Mouse (Mus musculus): Measurements from ENCODE around the gene Caprin1. TPM values are rescaled to one million over a fixed set of nuclear protein-coding genes. Genes with fewer than 3 reads are reported as not detected.

Gene Caprin1
- total RNA-seq (2023): 100 to 1,000 TPM; 366 to 383 TPM

DNA sequence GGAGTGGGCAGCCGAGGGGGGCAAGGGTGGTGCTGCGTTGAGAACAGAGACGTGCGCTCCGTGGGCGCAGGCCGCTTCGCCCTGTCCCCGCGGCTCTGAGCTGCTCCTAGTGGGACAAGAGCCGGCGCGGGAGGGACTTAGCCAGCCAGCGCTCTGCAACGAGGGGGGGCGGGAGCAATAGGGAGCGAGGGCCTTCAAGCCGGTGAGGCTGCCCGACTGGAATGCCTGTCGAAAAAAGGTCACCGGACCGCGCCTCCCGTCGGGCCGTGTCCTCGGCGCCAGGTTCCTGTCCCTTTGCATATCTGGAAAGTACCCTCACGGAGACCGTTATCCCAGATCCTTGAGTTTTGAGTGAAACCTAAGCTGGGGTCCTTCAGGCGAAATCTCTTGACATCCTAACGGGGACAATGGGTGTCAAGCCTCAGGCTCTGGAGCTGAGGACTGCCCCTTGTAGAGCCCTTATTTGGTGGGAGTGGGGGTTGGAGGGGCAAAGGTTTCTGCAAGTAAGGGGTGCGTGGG, at the start of gene Caprin1:
Gene Caprin1, minus strand, starts transcription at position 159 of the 519 bp plus-strand sequence.

DNA sequence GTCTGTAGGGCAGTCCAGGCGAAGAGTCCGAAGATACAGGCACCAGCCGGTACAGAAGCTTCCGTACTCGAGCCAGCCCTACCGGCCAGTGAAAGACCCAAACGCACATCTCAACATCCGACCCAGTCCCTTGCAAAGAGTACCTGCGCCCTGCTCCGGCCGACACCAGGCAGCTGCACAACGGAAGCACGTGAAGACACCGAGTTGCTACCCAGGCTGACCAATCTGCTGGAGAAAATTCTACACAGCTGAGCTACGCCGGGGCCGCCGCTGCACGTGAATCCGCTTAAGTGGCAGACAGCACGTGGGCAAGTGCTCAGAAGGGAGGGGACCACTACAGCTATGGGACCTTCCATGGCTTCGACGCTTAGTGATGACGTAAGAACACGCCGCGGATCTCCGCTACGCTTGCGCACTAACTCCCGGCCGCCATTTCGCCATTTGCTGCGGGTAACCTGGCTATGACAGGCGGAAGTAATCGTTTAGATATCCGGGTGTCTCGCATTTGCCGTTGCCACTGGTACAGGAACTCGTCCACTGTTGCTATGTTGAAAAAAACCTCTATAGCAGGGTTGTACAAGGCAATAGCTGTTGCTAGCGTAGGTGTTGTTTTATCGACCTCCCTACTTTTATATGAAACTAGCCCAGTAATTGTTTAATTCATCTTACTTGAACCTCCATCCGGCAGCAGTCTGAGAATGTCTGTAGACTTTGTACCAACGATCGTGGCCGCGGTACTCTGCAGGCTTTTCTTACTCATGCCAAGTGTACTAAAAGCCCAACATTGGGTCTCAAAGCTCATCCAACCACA, 36.3 kb downstream of the Caprin1 start, which contains the start of gene Nat10:
Gene Nat10, minus strand, starts transcription at position 365 of the 811 bp plus-strand sequence.

Other genes with a start within 250 kb of the Caprin1 start
- gene Abtb2, start 231.3 kb downstream of the Caprin1 start, total RNA-seq (2023): 1 to 10 TPM; 8.0 to 9.3 TPM
- gene Nat10, start 36.4 kb downstream of the Caprin1 start, total RNA-seq (2023): 10 to 100 TPM; 77.1 to 88.3 TPM
- 100 to 1,000 TPM; 229 to 261 TPM for gene Lmo2, start 160.3 kb upstream of the Caprin1 start, total RNA-seq (2023)
- gene Fbxo3, start 230.1 kb upstream of the Caprin1 start, total RNA-seq (2023): 10 to 100 TPM; 25.8 to 28.7 TPM
- 1 to 10 TPM in 1 of 2 experiments, not detected in 1; 1.7 TPM for gene 4931422A03Rik, start 230.7 kb upstream of the Caprin1 start, total RNA-seq (2023)

Measured in B cell, adult 67 days (primary cell).